Mouse (Mus musculus) heart, embryonic 14.5 days (tissue): ENCODE measurements around the gene Hist1h2ad. TPM values are rescaled to one million over a fixed set of nuclear protein-coding genes. Genes with fewer than 3 reads are reported as not detected.
"Not testable (repeated sequence)": the region's sequence is repeated elsewhere in the genome, so short reads cannot be mapped to it uniquely, and the experiment has no call there.

Experiments
- ATAC-seq: fragments of 200-750 bp; cut with Nextera tagmentation; 2 replicates; pipeline ENCODE4 v1.8.0; 2017; ENCODE audit warnings: low read depth, moderate TSS enrichment; ENCODE audit not compliant: insufficient number of reproducible peaks, insufficient read depth, low FRiP score
- H3K27ac ChIP-seq, 2 experiments: fragments of 200-500 bp in 1 of 2; fragments of 300-500 bp in 1 of 2; sonication (generic) in 1 of 2; replicated peaks in 1 of 2; 2 replicates each; pipeline ENCODE4 v1.5.1; 2012 to 2014; ENCODE audit warnings: low read depth in 2 of 2, low read length in 2 of 2, control low read depth in 1 of 2, mild to moderate bottlenecking in 1 of 2, mixed read lengths in 1 of 2; ENCODE audit not compliant: control insufficient read depth in 1 of 2, insufficient read depth in 1 of 2
- H3K27me3 ChIP-seq: fragments of 300-500 bp; sonication (generic); 2 replicates; pipeline ENCODE4 v1.6.1; 2014; ENCODE audit warnings: mild to moderate bottlenecking, low read length, control low read depth; ENCODE audit not compliant: control insufficient read depth, insufficient read depth
- H3K36me3 ChIP-seq: fragments of 300-500 bp; sonication (generic); 2 replicates; pipeline ENCODE4 v1.6.1; 2014; ENCODE audit warnings: mild to moderate bottlenecking, control low read depth, low read length, mixed read lengths; ENCODE audit not compliant: control insufficient read depth, insufficient read depth
- H3K4me1 ChIP-seq, 2 experiments: fragments of 200-500 bp in 1 of 2; fragments of 300-500 bp in 1 of 2; sonication (generic) in 1 of 2; 2 replicates each; pipeline ENCODE4 v1.6.1; 2012 to 2014; ENCODE audit warnings: low read length in 2 of 2, control low read depth in 1 of 2, mixed read lengths in 1 of 2; ENCODE audit not compliant: control insufficient read depth in 2 of 2, insufficient read depth in 2 of 2
- H3K4me2 ChIP-seq: fragments of 300-500 bp; sonication (generic); 2 replicates; pipeline ENCODE4 v1.6.1; 2014; ENCODE audit warnings: mild to moderate bottlenecking, low read length
- H3K4me3 ChIP-seq, 2 experiments: fragments of 200-500 bp in 1 of 2; fragments of 300-500 bp in 1 of 2; sonication (generic) in 1 of 2; 2 replicates each; pipeline ENCODE4 v1.5.1; 2012 to 2014; ENCODE audit warnings: low read length in 2 of 2, mild to moderate bottlenecking in 2 of 2, control low read depth in 1 of 2, low read depth in 1 of 2, moderate library complexity in 1 of 2; ENCODE audit not compliant: control insufficient read depth in 1 of 2, insufficient read depth in 1 of 2
- H3K9ac ChIP-seq: fragments of 300-500 bp; sonication (generic); 2 replicates; pipeline ENCODE4 v1.6.1; 2014; ENCODE audit warnings: mild to moderate bottlenecking, low read length
- H3K9me3 ChIP-seq: fragments of 300-500 bp; sonication (generic); 2 replicates; pipeline ENCODE4 v1.6.1; 2016; ENCODE audit warnings: low read length, control low read depth; ENCODE audit not compliant: control insufficient read depth
- WGBS: fragments of 180-500 bp; shearing (Covaris S2); extraction: QIAGEN DNeasy Blood & Tissue Kit; methylation state at CpG from one replicate; pipeline ENCODE4 v1.1.7; 2014; 5-methylcytosine and 5-hydroxymethylcytosine counted together
- polyA plus RNA-seq: library from polyadenylated mRNA; unstranded; fragments of >200 nt; fragmentation: Nextera tagmentation; extraction: Ambion mirVana; gene quantifications from 2 replicates; pipeline ENCODE4 v1.2.1, GENCODE M21; 2014

Gene Hist1h2ad
- polyA plus RNA-seq, 1 experiment from 2014 or later = 0.53 TPM

GRCm38 (mm10) chr13:23581408-23582218 is 7.4 kb downstream of the Hist1h2ad start, which contains the start of gene Hist1h4d:
TSS of gene Hist1h4d (plus strand) at chr13:23581598.
- under 1% methylated on average over 42 of the region's 43 CpGs for WGBS
- ATAC-seq = peak; percentile 80
- no peaks in the 10 kb centered on the region for H3K36me3 ChIP-seq

GRCm38 (mm10) chr13:23582219-23583056 is 8.3 kb downstream of the Hist1h2ad start:
- peaks cover 5 to 15% of the 10 kb centered on the region in 2 experiments for H3K4me1 ChIP-seq
- 20% methylated on average over 6 of the region's 6 CpGs for WGBS
- no peaks in the 10 kb centered on the region for H3K36me3 ChIP-seq
- no peak for ATAC-seq
- H3K4me3 ChIP-seq = peak overlapping the region; percentile 50 to 58; a peak in 3 of 4 replicates
- H3K4me2 ChIP-seq = peak overlapping the region; percentile 85
- H3K9ac ChIP-seq = peak overlapping the region; percentile 82
- H3K9me3 ChIP-seq = no peaks in the 10 kb centered on the region
- peak overlapping the region; percentile 78 to 79 for H3K27ac ChIP-seq
- no peaks in the 10 kb centered on the region for H3K27me3 ChIP-seq

More at GRCm38 (mm10) chr13:23581408-23582218, 7.4 kb downstream of the Hist1h2ad start, which contains the start of gene Hist1h4d:
- Histone ChIP-seq H3K4me3 (peak within 1 kb of the TSS; percentile 50 to 58), H3K4me1 (peaks cover 4 to 19% of the 10 kb centered on the region in 2 experiments), H3K9ac (peak within 1 kb of the TSS; percentile 82), H3K27me3 (no peaks in the 10 kb centered on the region), H3K4me2 (peak within 1 kb of the TSS; percentile 85), H3K9me3 (no peaks in the 10 kb centered on the region), H3K27ac (peak within 1 kb of the TSS; percentile 78 to 79)

GRCm38 (mm10) chr13:23583387-23584068 is 9.3 kb downstream of the Hist1h2ad start:
- H3K4me1 ChIP-seq = peaks cover 5 to 15% of the 10 kb centered on the region in 2 experiments
- H3K27ac ChIP-seq = peak overlapping the region; percentile 22 to 35
- no peaks in the 10 kb centered on the region for H3K27me3 ChIP-seq
- no peaks in the 10 kb centered on the region for H3K36me3 ChIP-seq
- no peaks in the 10 kb centered on the region for H3K9me3 ChIP-seq
- no peak for ATAC-seq
- no peak overlapping the region for H3K4me3 ChIP-seq
- H3K4me2 ChIP-seq = no peak overlapping the region; the same call in 1 of the 2 replicates
- H3K9ac ChIP-seq = no peak overlapping the region

DNA sequence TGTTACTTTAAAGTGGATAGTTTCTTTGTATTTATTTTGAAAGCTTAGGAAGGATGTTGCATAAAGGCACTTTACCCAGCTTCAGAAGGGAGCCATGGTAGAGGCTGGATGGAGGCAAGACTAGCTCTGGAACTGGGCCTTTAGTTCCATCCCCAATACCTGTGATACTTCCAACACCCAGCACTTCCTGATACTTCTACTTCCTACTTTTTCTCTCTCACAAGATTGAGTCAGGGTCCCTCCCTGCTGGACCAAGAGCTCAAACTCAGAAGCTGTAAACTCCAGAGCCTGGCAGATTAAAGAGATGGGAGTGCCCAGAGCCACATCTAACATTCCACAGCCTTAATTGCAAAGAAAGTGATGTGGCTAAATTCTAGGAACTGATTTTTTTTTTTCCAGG is 10.2 kb downstream of the Hist1h2ad start:
- Histone ChIP-seq H3K9ac (peak overlapping the region; percentile 87), H3K4me1 (peaks cover 5 to 15% of the 10 kb centered on the region in 2 experiments), H3K4me2 (peak overlapping the region; percentile 91), H3K27ac (peak overlapping the region; percentile 95 to 98), H3K27me3 (no peaks in the 10 kb centered on the region), H3K4me3 (peak overlapping the region in 1 of 2 experiments; percentile 49; a peak in 3 of 4 replicates), H3K36me3 (no peaks in the 10 kb centered on the region), H3K9me3 (no peaks in the 10 kb centered on the region)
- ATAC-seq = no peak

DNA sequence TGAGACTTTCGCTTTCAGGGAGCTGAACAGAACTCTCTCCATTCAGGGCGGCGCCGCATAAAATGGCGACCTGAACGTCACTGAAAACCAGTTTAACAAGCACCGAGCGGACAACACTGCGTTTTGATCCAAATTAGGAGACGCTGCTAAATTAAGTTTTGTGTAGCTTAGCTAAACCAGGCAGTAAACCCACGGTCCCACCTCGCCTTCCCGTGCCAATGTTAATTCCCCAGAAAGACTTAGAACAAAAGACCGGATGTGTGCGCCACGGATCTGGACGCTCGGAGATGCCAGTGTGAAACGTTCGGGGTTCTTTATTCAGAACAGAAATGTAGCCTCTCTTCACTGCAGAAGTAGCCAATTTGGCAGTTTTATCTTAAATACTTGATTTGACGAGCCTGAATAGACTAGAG is 10.9 kb downstream of the Hist1h2ad start:
- peak overlapping the region; percentile 49 to 57 for H3K4me3 ChIP-seq
- under 1% methylated on average over 21 of the region's 21 CpGs for WGBS
- no peaks in the 10 kb centered on the region for H3K27me3 ChIP-seq
- peak overlapping the region; percentile 95 to 98 for H3K27ac ChIP-seq
- peak overlapping the region; percentile 87 for H3K9ac ChIP-seq
- ATAC-seq = no peak
- peaks cover 5 to 15% of the 10 kb centered on the region in 2 experiments for H3K4me1 ChIP-seq
- no peaks in the 10 kb centered on the region for H3K36me3 ChIP-seq
- peak overlapping the region; percentile 91 for H3K4me2 ChIP-seq
- H3K9me3 ChIP-seq = no peaks in the 10 kb centered on the region

DNA sequence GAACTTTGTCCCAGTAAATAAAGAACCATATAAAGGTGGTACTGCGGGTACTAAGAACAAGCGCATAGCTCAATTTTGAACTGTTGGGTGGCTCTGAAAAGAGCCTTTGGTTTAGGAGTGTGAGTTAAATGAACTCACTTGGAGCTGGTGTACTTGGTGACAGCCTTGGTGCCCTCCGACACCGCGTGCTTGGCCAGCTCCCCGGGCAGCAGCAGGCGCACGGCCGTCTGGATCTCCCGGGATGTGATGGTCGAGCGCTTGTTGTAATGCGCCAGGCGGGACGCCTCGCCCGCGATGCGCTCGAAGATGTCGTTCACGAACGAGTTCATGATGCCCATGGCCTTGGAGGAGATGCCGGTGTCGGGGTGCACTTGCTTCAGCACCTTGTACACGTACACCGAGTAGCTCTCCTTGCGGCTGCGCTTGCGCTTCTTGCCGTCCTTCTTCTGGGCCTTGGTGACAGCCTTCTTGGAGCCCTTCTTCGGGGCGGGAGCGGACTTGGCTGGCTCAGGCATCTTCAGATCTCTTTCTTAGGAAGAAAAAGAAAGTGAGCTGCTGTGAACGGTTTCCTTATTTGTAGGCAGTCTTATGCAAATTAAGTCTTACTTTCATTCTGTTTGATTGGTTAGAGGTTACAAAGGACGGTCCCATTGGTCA is 11.4 kb downstream of the Hist1h2ad start:
- Histone ChIP-seq H3K9ac (peak overlapping the region; percentile 87), H3K4me3 (peak overlapping the region; percentile 49 to 57), H3K27ac (peak overlapping the region; percentile 95 to 98), H3K4me2 (peak overlapping the region; percentile 91), H3K4me1 (peaks cover 5 to 15% of the 10 kb centered on the region in 2 experiments)
- not testable (repeated sequence) for H3K9me3 ChIP-seq, H3K27me3 ChIP-seq, H3K36me3 ChIP-seq
- 0% methylated on average over 27 of the region's 36 CpGs for WGBS
- ATAC-seq = peak; percentile 81
